Mouse (Mus musculus): Measurements from ENCODE around the gene Hsf5. TPM values are rescaled to one million over a fixed set of nuclear protein-coding genes. Genes with fewer than 3 reads are reported as not detected.
A peak's percentile ranks its signal among the peaks of the same experiment; 100 is the strongest.

Hsf5 gene
- polyA plus RNA-seq, 1 experiment, result 0.05 TPM

DNA sequence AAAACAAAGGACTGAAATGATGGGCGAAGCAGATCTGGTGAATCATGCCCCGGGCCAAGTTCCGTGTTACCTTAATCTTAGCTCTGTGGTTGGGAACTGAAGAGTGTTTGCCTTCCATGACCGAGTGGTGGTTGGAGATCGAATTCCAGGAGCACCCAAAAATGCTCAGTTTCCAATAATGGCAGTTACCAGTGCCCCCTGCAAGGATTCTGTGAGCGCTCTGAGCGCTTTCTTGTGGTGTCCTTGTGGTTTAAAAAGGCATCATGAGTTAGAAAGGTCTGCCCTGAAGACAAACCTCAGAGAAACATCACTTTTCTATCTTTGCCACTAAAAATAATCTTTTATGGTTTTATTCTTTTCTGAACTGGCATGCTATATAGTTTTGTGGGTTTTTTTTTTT is 62.0 kb downstream of the Hsf5 start:
- no peak for TF ChIP-seq POLR2A (IDR thresholded peaks at IDR 0.05; ENCODE audit: control insufficient read depth, extremely low read depth, insufficient read depth, low read length, poor library complexity)
- TF ChIP-seq CTCF (IDR thresholded peaks at IDR 0.05; ENCODE audit: borderline replicate concordance, control insufficient read depth, extremely low read depth, insufficient read depth, low read length, poor library complexity), result no peak
- DNase-seq, result peak; percentile 22
- H3K27me3 ChIP-seq (ENCODE audit: control insufficient read depth, insufficient read depth, low read length), result peaks cover 2% of the 10 kb centered on the region; the same call in 1 of the 2 replicates
- no peak overlapping the region for H3K27ac ChIP-seq (ENCODE audit: control insufficient read depth, insufficient read depth, low read length)
- 7% methylated on average over 7 of the region's 7 CpGs for WGBS
- H3K36me3 ChIP-seq (ENCODE audit: control insufficient read depth, insufficient read depth, low read length), result no peaks in the 10 kb centered on the region
- 0 out of 2 replicates have a peak, but pooled peaks cover 2% of the 10 kb centered on the region for H3K4me1 ChIP-seq (replicated peaks; ENCODE audit: control insufficient read depth, insufficient read depth, low read length)
- no peak overlapping the region for H3K4me3 ChIP-seq (ENCODE audit: control insufficient read depth, insufficient read depth, low read length)

DNA sequence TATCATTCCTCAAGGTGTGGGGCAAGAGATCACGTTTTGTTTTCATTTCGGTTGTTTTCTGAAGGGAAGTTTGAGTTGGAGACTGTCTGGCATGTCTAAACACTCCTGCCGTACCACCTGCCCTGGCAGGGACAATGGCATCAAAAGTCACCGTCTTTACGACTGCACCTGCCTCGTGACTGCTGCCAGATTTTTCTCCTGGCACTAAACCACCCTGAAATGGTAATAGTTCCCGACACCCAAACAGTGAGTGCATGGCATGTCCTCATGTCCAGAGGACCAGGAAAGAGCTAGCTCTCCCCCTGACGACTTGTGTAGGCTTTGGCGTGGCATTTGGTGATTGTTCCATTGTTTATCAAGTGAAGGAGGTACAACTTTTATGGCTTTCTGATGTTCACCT is 63.8 kb downstream of the Hsf5 start:
- Histone ChIP-seq H3K27me3 (ENCODE audit: control insufficient read depth, insufficient read depth, low read length) (peaks cover under 1% of the 10 kb centered on the region; the same call in 1 of the 2 replicates), H3K36me3 (ENCODE audit: control insufficient read depth, insufficient read depth, low read length) (no peaks in the 10 kb centered on the region), H3K27ac (ENCODE audit: control insufficient read depth, insufficient read depth, low read length) (no peak overlapping the region), H3K4me1 (replicated peaks; ENCODE audit: control insufficient read depth, insufficient read depth, low read length) (0 out of 2 replicates have a peak, but pooled peaks cover 2% of the 10 kb centered on the region), H3K4me3 (ENCODE audit: control insufficient read depth, insufficient read depth, low read length) (no peak overlapping the region)
- DNase-seq, result no peak
- no peak for TF ChIP-seq POLR2A (IDR thresholded peaks at IDR 0.05; ENCODE audit: control insufficient read depth, extremely low read depth, insufficient read depth, low read length, poor library complexity)
- TF ChIP-seq CTCF (IDR thresholded peaks at IDR 0.05; ENCODE audit: borderline replicate concordance, control insufficient read depth, extremely low read depth, insufficient read depth, low read length, poor library complexity), result no peak
- WGBS, result 93% methylated on average over 9 of the region's 9 CpGs

DNA sequence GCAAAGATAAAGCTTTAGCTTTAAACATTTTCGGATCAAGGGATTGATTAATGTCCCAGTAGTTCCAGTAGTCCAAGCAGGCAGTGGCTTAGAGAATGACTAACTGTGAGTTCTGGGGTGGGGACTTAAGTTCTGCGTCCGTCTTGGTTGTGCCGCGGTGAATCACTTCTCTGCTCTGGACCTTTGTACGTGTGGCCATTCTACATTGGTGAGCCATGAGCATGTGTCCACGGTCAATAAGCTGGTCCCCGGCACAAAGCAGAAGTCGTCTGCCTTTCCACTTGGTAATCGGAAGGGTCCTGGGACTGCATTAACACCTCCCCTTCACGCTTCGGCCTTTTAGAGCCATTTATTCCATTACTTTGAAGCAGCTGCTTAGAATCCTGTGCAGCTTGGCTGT is 65.1 kb downstream of the Hsf5 start:
- DNase-seq, result no peak
- WGBS, result 95% methylated on average over 12 of the region's 12 CpGs
- Histone ChIP-seq H3K4me3 (ENCODE audit: control insufficient read depth, insufficient read depth, low read length) (no peak overlapping the region), H3K36me3 (ENCODE audit: control insufficient read depth, insufficient read depth, low read length) (no peaks in the 10 kb centered on the region), H3K4me1 (replicated peaks; ENCODE audit: control insufficient read depth, insufficient read depth, low read length) (0 out of 2 replicates have a peak, but pooled peaks cover 2% of the 10 kb centered on the region), H3K27me3 (ENCODE audit: control insufficient read depth, insufficient read depth, low read length) (no peaks in the 10 kb centered on the region; the same call in 1 of the 2 replicates), H3K27ac (ENCODE audit: control insufficient read depth, insufficient read depth, low read length) (no peak overlapping the region)
- TF ChIP-seq CTCF (IDR thresholded peaks at IDR 0.05; ENCODE audit: borderline replicate concordance, control insufficient read depth, extremely low read depth, insufficient read depth, low read length, poor library complexity) (no peak), POLR2A (IDR thresholded peaks at IDR 0.05; ENCODE audit: control insufficient read depth, extremely low read depth, insufficient read depth, low read length, poor library complexity) (no peak)

DNA sequence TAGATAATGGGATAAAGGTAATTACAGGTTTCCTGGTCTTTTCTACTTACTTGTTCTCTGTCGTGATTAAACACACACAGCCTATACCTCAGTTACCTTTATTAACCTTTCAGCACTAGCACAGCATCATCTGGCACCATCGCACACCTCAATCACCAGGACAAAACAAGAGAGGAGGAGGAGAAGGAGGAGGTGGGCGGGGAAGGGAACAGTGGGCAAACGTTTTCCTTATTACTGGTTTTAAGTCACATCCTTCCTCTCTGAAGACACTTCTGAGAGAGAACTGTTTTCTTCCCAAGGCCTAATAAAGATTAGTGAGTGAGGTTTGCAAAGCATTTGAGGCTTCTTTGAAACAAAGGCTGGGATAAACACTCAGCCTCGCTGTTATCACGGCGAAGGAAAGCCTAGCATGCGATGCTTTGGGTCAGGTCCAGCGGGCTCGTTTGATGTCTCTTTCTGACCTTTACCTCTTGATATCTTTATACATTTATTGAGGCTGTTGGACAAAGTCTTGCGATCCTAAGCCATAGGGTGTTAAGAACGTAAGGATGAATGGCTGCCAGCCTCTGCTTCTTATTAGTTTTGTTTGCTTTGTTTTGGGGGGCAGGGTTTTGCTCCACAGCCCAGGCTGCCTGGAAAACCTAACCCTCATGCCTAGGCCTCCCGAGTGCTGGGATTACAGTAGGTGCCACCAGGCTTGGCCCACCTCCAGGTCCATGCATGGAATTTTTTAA is 66.0 kb downstream of the Hsf5 start:
- H3K4me1 ChIP-seq (replicated peaks; ENCODE audit: control insufficient read depth, insufficient read depth, low read length), result 0 out of 2 replicates have a peak, but pooled peaks cover 2% of the 10 kb centered on the region
- H3K36me3 ChIP-seq (ENCODE audit: control insufficient read depth, insufficient read depth, low read length), result no peaks in the 10 kb centered on the region
- no peak overlapping the region for H3K27ac ChIP-seq (ENCODE audit: control insufficient read depth, insufficient read depth, low read length)
- WGBS, result 47% methylated on average over 13 of the region's 13 CpGs
- H3K27me3 ChIP-seq (ENCODE audit: control insufficient read depth, insufficient read depth, low read length), result no peaks in the 10 kb centered on the region; the same call in 1 of the 2 replicates
- TF ChIP-seq POLR2A (IDR thresholded peaks at IDR 0.05; ENCODE audit: control insufficient read depth, extremely low read depth, insufficient read depth, low read length, poor library complexity) (no peak), CTCF (IDR thresholded peaks at IDR 0.05; ENCODE audit: borderline replicate concordance, control insufficient read depth, extremely low read depth, insufficient read depth, low read length, poor library complexity) (no peak)
- DNase-seq, result no peak
- H3K4me3 ChIP-seq (ENCODE audit: control insufficient read depth, insufficient read depth, low read length), result no peak overlapping the region

DNA sequence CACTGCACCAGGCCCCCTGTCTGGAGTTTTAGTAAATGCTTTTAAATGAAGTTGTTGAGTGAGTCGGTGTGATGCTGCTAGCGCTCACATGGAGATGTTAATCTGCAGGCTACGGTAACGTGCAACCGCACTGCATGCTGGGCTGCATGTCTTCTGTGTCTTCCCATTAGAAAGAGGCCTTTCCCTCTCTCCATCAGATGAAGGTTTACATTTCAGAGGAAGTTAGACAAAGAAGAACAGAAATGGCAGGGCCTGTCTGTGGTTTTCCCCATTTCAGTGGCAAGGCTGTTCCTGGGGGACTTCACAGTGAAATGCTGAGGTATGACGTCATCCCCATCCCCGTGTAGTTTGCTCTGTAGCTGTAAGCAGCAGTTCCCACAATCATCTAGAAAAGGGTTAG is 69.4 kb downstream of the Hsf5 start:
- no peak overlapping the region for H3K27ac ChIP-seq (ENCODE audit: control insufficient read depth, insufficient read depth, low read length)
- H3K4me1 ChIP-seq (replicated peaks; ENCODE audit: control insufficient read depth, insufficient read depth, low read length), result peaks cover 6% of the 10 kb centered on the region; the same call in 1 of the 2 replicates
- H3K36me3 ChIP-seq (ENCODE audit: control insufficient read depth, insufficient read depth, low read length), result no peaks in the 10 kb centered on the region
- DNase-seq, result no peak
- no peak for TF ChIP-seq CTCF (IDR thresholded peaks at IDR 0.05; ENCODE audit: borderline replicate concordance, control insufficient read depth, extremely low read depth, insufficient read depth, low read length, poor library complexity)
- no peak for TF ChIP-seq POLR2A (IDR thresholded peaks at IDR 0.05; ENCODE audit: control insufficient read depth, extremely low read depth, insufficient read depth, low read length, poor library complexity)
- no peaks in the 10 kb centered on the region; the same call in 1 of the 2 replicates for H3K27me3 ChIP-seq (ENCODE audit: control insufficient read depth, insufficient read depth, low read length)
- 52% methylated on average over 7 of the region's 7 CpGs for WGBS
- no peak overlapping the region for H3K4me3 ChIP-seq (ENCODE audit: control insufficient read depth, insufficient read depth, low read length)

DNA sequence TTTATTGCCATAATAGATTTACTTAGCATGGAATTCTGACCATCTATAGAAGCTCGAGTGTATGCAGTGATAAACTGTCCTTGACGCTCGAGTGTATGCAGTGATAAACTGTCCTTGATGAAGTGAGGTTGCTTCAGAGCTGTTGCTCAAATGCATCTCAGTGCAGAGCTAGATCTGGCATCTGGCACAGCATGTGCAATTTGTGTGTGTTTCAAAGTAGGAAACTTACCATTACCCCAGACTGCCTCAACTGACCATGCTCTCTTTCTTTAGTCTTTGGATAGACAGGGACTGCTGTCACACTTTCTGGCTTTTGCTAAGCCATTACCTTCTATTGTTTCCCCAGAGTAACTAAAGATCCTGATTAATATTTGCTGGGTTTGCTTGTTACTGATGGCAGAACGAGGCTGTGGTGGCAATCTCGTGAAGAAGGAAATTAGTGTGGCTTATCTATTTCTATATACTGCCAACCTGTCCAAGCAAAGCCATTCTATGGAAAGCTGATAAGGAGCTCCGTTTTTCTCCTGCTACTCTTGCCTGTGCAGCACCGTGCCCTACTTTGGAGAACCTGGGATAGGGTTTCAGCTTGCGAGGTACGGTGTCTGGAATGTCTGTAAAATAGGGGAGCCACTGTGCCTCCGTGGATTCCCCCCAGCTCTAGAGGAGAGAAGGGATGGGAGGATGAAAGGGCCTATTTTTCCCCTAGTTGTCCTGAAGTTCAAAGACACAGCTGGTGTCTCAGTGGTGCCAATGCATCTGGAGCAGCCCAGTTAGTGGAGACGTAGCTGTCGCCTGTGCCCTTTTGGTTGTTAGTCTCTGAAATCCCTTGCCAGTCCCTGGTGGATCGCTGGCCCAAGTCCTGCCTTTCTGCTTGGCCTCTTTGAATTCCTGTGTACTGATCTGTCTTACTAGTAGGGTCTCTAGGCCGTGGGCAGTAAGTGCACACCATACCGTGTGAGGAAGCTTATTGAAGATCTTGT is 70.6 kb downstream of the Hsf5 start:
- no peak for TF ChIP-seq CTCF (IDR thresholded peaks at IDR 0.05; ENCODE audit: borderline replicate concordance, control insufficient read depth, extremely low read depth, insufficient read depth, low read length, poor library complexity)
- TF ChIP-seq POLR2A (IDR thresholded peaks at IDR 0.05; ENCODE audit: control insufficient read depth, extremely low read depth, insufficient read depth, low read length, poor library complexity), result no peak
- Histone ChIP-seq H3K36me3 (ENCODE audit: control insufficient read depth, insufficient read depth, low read length) (no peaks in the 10 kb centered on the region), H3K4me3 (ENCODE audit: control insufficient read depth, insufficient read depth, low read length) (no peak overlapping the region), H3K27ac (ENCODE audit: control insufficient read depth, insufficient read depth, low read length) (no peak overlapping the region), H3K4me1 (replicated peaks; ENCODE audit: control insufficient read depth, insufficient read depth, low read length) (peaks cover 6% of the 10 kb centered on the region; the same call in 1 of the 2 replicates), H3K27me3 (ENCODE audit: control insufficient read depth, insufficient read depth, low read length) (no peaks in the 10 kb centered on the region; the same call in 1 of the 2 replicates)
- no peak for DNase-seq
- WGBS, result 90% methylated on average over 15 of the region's 15 CpGs

Measured in thymus, adult 2 months (tissue).